Mouse (Mus musculus) testis, adult 2 months (tissue): Measurements from ENCODE around the gene Rsph6a. TPM values are rescaled to one million over a fixed set of nuclear protein-coding genes. Genes with fewer than 3 reads are reported as not detected.

ENCODE experiments used
- H3K27ac ChIP-seq: fragments of 200-500 bp; 2 replicates; pipeline ENCODE4 v1.5.1; 2012; ENCODE audit warnings: low read depth, low read length; ENCODE audit not compliant: control insufficient read depth, insufficient read depth
- H3K27me3 ChIP-seq: fragments of 200-500 bp; 2 replicates; pipeline ENCODE4 v1.6.1; 2012; ENCODE audit warnings: mild to moderate bottlenecking, low read length, moderate library complexity; ENCODE audit not compliant: control insufficient read depth, insufficient read depth
- H3K36me3 ChIP-seq: fragments of 200-500 bp; 2 replicates; pipeline ENCODE4 v1.6.1; 2012; ENCODE audit warnings: mild to moderate bottlenecking, low read length; ENCODE audit not compliant: control insufficient read depth, insufficient read depth
- H3K4me1 ChIP-seq: fragments of 200-500 bp; 2 replicates; pipeline ENCODE4 v1.6.1; 2012; ENCODE audit warnings: low read length; ENCODE audit not compliant: control insufficient read depth, insufficient read depth
- H3K4me3 ChIP-seq: fragments of 200-500 bp; 2 replicates; pipeline ENCODE4 v1.5.1; 2012; ENCODE audit warnings: low read depth, mild to moderate bottlenecking, low read length, moderate library complexity, mixed read lengths; ENCODE audit not compliant: control insufficient read depth
- CTCF ChIP-seq: fragments of 200-500 bp; IDR thresholded peaks from 2 replicates; pipeline ENCODE4 v1.5.1; 2012; ENCODE audit warnings: low read depth, mild to moderate bottlenecking, inconsistent platforms, low read length, moderate library complexity; ENCODE audit not compliant: control insufficient read depth, insufficient read depth, insufficient replicate concordance
- POLR2A ChIP-seq: fragments of 200-500 bp; IDR thresholded peaks from 2 replicates; pipeline ENCODE4 v1.6.1; 2012; ENCODE audit warnings: low read depth, mild to moderate bottlenecking, inconsistent platforms, low read length, moderate library complexity; ENCODE audit not compliant: control insufficient read depth
- polyA plus RNA-seq: library from polyadenylated mRNA; depleted of rRNA; stranded (reverse); fragments of >200 nt; gene quantifications from 2 replicates; pipeline ENCODE4 v1.2.3, GENCODE M21; 2012

The Rsph6a gene
- polyA plus RNA-seq, 1 experiment = 226 TPM

DNA sequence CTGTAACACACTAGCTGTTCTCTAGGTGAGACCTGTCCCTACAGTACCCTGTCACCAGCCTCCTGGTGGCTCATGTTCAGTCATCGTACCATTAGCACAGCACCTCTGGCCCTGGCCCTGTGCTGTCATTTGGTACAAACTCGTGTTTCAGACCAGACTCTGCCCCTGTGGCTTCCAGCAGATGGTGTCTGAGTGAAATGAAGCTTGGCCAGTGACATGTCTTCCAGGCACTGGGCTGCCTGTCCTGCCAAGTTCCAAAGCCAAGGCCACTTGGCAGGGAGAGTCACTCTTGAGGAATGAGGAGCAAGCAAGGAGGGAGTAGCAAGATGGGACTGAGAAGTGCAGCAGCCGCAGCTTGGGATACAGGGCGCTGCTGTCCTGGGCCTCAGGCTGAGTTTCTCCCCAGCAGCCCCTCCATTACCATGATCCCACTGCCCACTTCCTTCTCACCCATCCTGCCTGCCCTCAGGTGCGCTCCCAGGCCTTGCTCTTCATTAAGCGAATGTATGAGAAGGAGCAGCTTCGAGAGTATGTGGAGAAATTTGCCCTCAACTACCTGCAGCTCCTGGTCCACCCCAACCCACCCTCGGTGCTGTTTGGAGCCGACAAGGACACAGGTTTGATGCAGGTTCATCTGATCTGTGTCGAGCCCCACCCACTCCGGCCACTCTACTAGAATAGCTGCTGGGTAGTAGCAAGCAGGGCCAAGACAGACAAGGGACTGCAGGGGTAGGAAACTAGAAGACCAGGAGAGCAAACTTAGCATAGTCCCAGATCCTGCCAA is 8.0 kb upstream of the Rsph6a start:
- Histone ChIP-seq H3K4me1 (no peaks in the 10 kb centered on the region), H3K27ac (peak overlapping the region; percentile 46; the same call in 1 of the 2 replicates), H3K27me3 (no peaks in the 10 kb centered on the region), H3K4me3 (no peak overlapping the region), H3K36me3 (no peaks in the 10 kb centered on the region; the same call in 1 of the 2 replicates)
- TF ChIP-seq POLR2A (no peak), CTCF (no peak)

GRCm38 (mm10) chr7:19048006-19048527 is 6.4 kb upstream of the Rsph6a start:
- H3K27me3 ChIP-seq = no peaks in the 10 kb centered on the region
- no peaks in the 10 kb centered on the region; the same call in 1 of the 2 replicates for H3K36me3 ChIP-seq
- no peak overlapping the region for H3K4me3 ChIP-seq
- H3K4me1 ChIP-seq = peaks cover under 1% of the 10 kb centered on the region; the same call in 1 of the 2 replicates
- TF ChIP-seq POLR2A = no peak
- no peak for TF ChIP-seq CTCF
- no peak overlapping the region for H3K27ac ChIP-seq

DNA sequence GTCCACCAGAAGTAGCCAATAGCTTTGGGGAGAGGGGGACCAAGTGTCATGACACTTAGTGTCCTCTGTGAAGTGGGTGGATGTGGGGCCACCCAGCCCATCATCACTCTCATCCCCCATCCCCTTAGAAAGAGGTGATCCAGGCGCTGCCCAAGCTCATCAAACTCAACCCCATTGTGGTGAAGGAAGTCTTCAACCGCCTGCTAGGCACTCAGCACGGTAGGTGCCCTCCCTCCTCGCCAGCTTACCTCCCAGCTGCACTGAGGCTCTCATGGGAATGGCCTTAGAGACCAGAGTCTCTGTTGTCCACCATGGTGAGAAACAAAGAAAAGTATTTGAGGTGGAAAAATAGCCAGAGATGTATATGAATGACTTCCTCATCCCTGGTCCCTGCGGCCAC is 5.2 kb upstream of the Rsph6a start:
- Histone ChIP-seq H3K27me3 (no peaks in the 10 kb centered on the region), H3K27ac (no peak overlapping the region), H3K36me3 (no peaks in the 10 kb centered on the region), H3K4me3 (no peak overlapping the region), H3K4me1 (peaks cover 10% of the 10 kb centered on the region)
- TF ChIP-seq POLR2A (no peak), CTCF (no peak)

GRCm38 (mm10) chr7:19050172-19050571 is 4.3 kb upstream of the Rsph6a start:
- no peaks in the 10 kb centered on the region for H3K27me3 ChIP-seq
- H3K4me3 ChIP-seq = peak overlapping the region; percentile 32
- TF ChIP-seq CTCF (no peak), POLR2A (no peak)
- peaks cover 12% of the 10 kb centered on the region for H3K4me1 ChIP-seq
- no peaks in the 10 kb centered on the region for H3K36me3 ChIP-seq
- no peak overlapping the region for H3K27ac ChIP-seq

- Histone ChIP-seq H3K4me1 (peaks cover 13% of the 10 kb centered on the region), H3K27ac (no peak overlapping the region), H3K36me3 (no peaks in the 10 kb centered on the region), H3K27me3 (no peaks in the 10 kb centered on the region), H3K4me3 (peak overlapping the region; percentile 72)
- TF ChIP-seq CTCF (no peak), POLR2A (no peak)
Measured at GRCm38 (mm10) chr7:19051161-19051560, 3.3 kb upstream of the Rsph6a start.

- Histone ChIP-seq H3K36me3 (no peaks in the 10 kb centered on the region), H3K4me3 (peak overlapping the region; percentile 87), H3K27ac (peak overlapping the region; percentile 41; the same call in 1 of the 2 replicates), H3K4me1 (peaks cover 13% of the 10 kb centered on the region), H3K27me3 (no peaks in the 10 kb centered on the region)
- TF ChIP-seq CTCF (no peak), POLR2A (peak; percentile 32; the same call in 1 of the 2 replicates)
Measured at GRCm38 (mm10) chr7:19052345-19053135, 1.9 kb upstream of the Rsph6a start.

GRCm38 (mm10) chr7:19053136-19053532 is 1.4 kb upstream of the Rsph6a start:
- no peak overlapping the region for H3K27ac ChIP-seq
- no peaks in the 10 kb centered on the region for H3K36me3 ChIP-seq
- TF ChIP-seq POLR2A (no peak), CTCF (no peak)
- H3K4me1 ChIP-seq = peaks cover 13% of the 10 kb centered on the region
- no peaks in the 10 kb centered on the region for H3K27me3 ChIP-seq
- H3K4me3 ChIP-seq = peak overlapping the region; percentile 87

DNA sequence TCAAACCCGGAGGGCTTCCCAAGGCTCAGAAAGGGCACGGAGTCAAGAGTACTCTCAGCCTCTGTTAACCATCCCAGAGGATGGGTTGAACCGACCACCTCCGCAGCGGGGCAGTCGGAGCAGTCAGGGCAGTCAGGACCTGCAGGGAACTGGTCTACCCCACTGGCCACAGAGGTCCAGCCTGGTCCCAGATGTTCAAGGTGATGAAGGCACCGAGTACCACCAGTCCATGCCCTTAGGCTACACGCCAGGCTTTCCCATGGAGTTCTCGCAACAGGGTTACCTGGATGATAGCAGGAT is 237 bp downstream of the Rsph6a start:
- Histone ChIP-seq H3K4me1 (peaks cover 13% of the 10 kb centered on the region), H3K27me3 (no peaks in the 10 kb centered on the region), H3K4me3 (peak overlapping the region; percentile 87), H3K27ac (peak overlapping the region; percentile 80), H3K36me3 (no peaks in the 10 kb centered on the region)
- no peak for TF ChIP-seq CTCF
- no peak for TF ChIP-seq POLR2A
